Mouse (Mus musculus): Measurements from ENCODE around the gene Gp1bb. TPM values are rescaled to one million over a fixed set of nuclear protein-coding genes. Genes with fewer than 3 reads are reported as not detected.

Gp1bb gene
- total RNA-seq (2014; fragmentation: Nextera tagmentation): not detected in 2 replicates
- 0.11 TPM in 1 of 2 replicates, not detected in the other for total RNA-seq (2017)
- 0.20 and 0.44 TPM in 2 replicates for polyA plus RNA-seq (2012)

DNA sequence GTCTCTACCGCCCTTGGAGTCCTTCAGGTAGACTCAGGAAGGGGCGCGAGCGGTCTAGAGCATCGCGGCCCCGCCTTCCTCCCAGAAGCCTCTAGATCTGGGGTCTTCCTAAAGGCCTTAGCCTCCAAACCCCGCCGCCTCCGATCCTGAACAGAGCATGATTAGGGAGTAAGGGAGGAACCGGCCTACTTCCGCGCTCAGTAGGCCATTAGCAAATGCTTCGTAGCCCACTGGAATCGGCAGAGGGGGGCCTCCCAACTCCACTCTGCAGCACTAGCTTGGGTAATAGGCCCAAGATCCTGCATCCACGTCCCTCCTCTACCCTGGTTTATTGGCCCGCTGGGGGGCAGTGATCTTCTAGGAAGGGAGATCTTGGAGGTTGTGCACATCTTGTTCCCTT is at the start of gene Gp1bb:
Gene Gp1bb, minus strand, starts transcription at position 385 of the 400 bp plus-strand sequence.
- H3K27me3 ChIP-seq (ENCODE audit: insufficient read depth, low read length): peaks cover 41% of the 10 kb centered on the region
- no peaks in the 10 kb centered on the region for H3K36me3 ChIP-seq (replicated peaks)
- no peak within 1 kb of the TSS for H3K4me3 ChIP-seq (ENCODE audit: low read depth, low read length)
- H3K9me3 ChIP-seq (replicated peaks): peaks cover 39% of the 10 kb centered on the region
- ATAC-seq (ENCODE audit: extremely low read depth, insufficient number of reproducible peaks, low FRiP score, poor library complexity, severe bottlenecking) (no peak), DNase-seq (ENCODE audit: low spot score) (no peak)
- peaks cover 14% of the 10 kb centered on the region for H3K4me1 ChIP-seq (ENCODE audit: insufficient read depth, low read depth, low read length)
- TF ChIP-seq POLR2AphosphoS5 (IDR thresholded peaks at IDR 0.05; ENCODE audit: insufficient replicate concordance, low read depth, low read length) (no peak), GATA1 (IDR thresholded peaks at IDR 0.05; ENCODE audit: borderline replicate concordance, low read length) (no peak), TAL1 (conservative IDR thresholded peaks at IDR 0.05; ENCODE audit: low read depth, low read length) (no peak), CTCF (IDR thresholded peaks at IDR 0.05; ENCODE audit: low read depth, low read length) (no peak), GATA2 (IDR thresholded peaks at IDR 0.05; ENCODE audit: borderline replicate concordance, low read depth, low read length) (no peak)

- H3K27me3 ChIP-seq (ENCODE audit: insufficient read depth, low read length): peaks cover 6% of the 10 kb centered on the region
- DNase-seq (ENCODE audit: low spot score): no peak
- ATAC-seq (ENCODE audit: extremely low read depth, insufficient number of reproducible peaks, low FRiP score, poor library complexity, severe bottlenecking): no peak
Measured at GRCm38 (mm10) chr16:18669914-18670313, 47.7 kb upstream of the Gp1bb start.

GRCm38 (mm10) chr16:18658597-18658996 is 36.4 kb upstream of the Gp1bb start:
- ATAC-seq (ENCODE audit: extremely low read depth, insufficient number of reproducible peaks, low FRiP score, poor library complexity, severe bottlenecking): no peak
- DNase-seq (ENCODE audit: low spot score): no peak
- no peaks in the 10 kb centered on the region for H3K4me1 ChIP-seq (ENCODE audit: insufficient read depth, low read depth, low read length)
- H3K36me3 ChIP-seq (replicated peaks): no peaks in the 10 kb centered on the region
- H3K9me3 ChIP-seq (replicated peaks): no peaks in the 10 kb centered on the region
- TF ChIP-seq GATA2 (IDR thresholded peaks at IDR 0.05; ENCODE audit: borderline replicate concordance, low read depth, low read length) (no peak), CTCF (IDR thresholded peaks at IDR 0.05; ENCODE audit: low read depth, low read length) (no peak), GATA1 (IDR thresholded peaks at IDR 0.05; ENCODE audit: borderline replicate concordance, low read length) (no peak), TAL1 (conservative IDR thresholded peaks at IDR 0.05; ENCODE audit: low read depth, low read length) (no peak)
- H3K4me3 ChIP-seq (ENCODE audit: low read depth, low read length): no peak overlapping the region
- no peaks in the 10 kb centered on the region for H3K27me3 ChIP-seq (ENCODE audit: insufficient read depth, low read length)

More at GRCm38 (mm10) chr16:18669914-18670313, 47.7 kb upstream of the Gp1bb start:
- H3K9me3 ChIP-seq (replicated peaks): no peaks in the 10 kb centered on the region
- no peaks in the 10 kb centered on the region for H3K4me1 ChIP-seq (ENCODE audit: insufficient read depth, low read depth, low read length)
- H3K36me3 ChIP-seq (replicated peaks): no peaks in the 10 kb centered on the region
- no peak for TF ChIP-seq CTCF (IDR thresholded peaks at IDR 0.05; ENCODE audit: low read depth, low read length)
- TF ChIP-seq POLR2AphosphoS5 (IDR thresholded peaks at IDR 0.05; ENCODE audit: insufficient replicate concordance, low read depth, low read length): no peak
- no peak for TF ChIP-seq GATA2 (IDR thresholded peaks at IDR 0.05; ENCODE audit: borderline replicate concordance, low read depth, low read length)
- no peak for TF ChIP-seq GATA1 (IDR thresholded peaks at IDR 0.05; ENCODE audit: borderline replicate concordance, low read length)
- no peak for TF ChIP-seq TAL1 (conservative IDR thresholded peaks at IDR 0.05; ENCODE audit: low read depth, low read length)
- H3K4me3 ChIP-seq (ENCODE audit: low read depth, low read length): no peak overlapping the region

DNA sequence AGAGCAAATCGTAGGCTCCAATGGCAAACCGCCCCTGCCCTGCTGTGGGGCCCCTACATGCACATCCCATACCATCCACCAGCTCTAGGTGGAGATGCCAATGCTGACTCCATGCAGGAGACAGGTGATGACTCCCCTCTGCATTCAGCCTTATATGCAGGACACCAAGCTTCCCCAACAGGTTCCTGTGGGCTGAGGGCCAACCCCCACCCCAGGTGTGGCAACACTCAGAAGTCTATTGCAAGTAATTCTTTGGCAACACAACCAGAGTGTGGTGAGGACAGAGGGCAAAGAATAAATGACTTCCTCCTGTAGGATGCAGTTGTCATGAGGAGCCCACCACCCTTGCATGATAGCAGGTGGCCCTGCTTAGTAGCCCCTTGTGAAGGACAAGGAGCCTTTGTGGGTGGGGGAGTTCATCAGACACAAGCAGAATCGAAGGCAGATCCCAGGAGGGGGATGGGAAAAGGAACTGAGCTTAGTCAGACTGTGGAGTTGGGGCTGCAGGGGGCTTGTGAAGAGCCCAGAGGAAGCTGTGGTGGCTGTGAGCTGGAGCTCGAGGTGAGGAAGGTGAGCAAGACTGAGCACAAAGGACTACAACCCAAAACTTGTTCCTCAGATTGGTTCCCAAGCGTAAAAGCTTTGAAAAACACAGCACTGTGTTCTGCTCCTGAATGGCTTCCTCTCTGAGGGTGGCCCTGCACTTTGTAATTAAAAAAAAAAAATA is 33.3 kb upstream of the Gp1bb start:
- Histone ChIP-seq H3K4me3 (ENCODE audit: low read depth, low read length) (no peak overlapping the region), H3K4me1 (ENCODE audit: insufficient read depth, low read depth, low read length) (no peaks in the 10 kb centered on the region), H3K9me3 (replicated peaks) (no peaks in the 10 kb centered on the region), H3K36me3 (replicated peaks) (no peaks in the 10 kb centered on the region), H3K27me3 (ENCODE audit: insufficient read depth, low read length) (no peaks in the 10 kb centered on the region)
- DNase-seq (ENCODE audit: low spot score): no peak
- no peak for TF ChIP-seq GATA2 (IDR thresholded peaks at IDR 0.05; ENCODE audit: borderline replicate concordance, low read depth, low read length)
- TF ChIP-seq POLR2AphosphoS5 (IDR thresholded peaks at IDR 0.05; ENCODE audit: insufficient replicate concordance, low read depth, low read length): no peak
- TF ChIP-seq TAL1 (conservative IDR thresholded peaks at IDR 0.05; ENCODE audit: low read depth, low read length): no peak
- no peak for TF ChIP-seq GATA1 (IDR thresholded peaks at IDR 0.05; ENCODE audit: borderline replicate concordance, low read length)
- no peak for TF ChIP-seq CTCF (IDR thresholded peaks at IDR 0.05; ENCODE audit: low read depth, low read length)
- no peak for ATAC-seq (ENCODE audit: extremely low read depth, insufficient number of reproducible peaks, low FRiP score, poor library complexity, severe bottlenecking)

- H3K36me3 ChIP-seq (replicated peaks): no peaks in the 10 kb centered on the region
- no peak for DNase-seq (ENCODE audit: low spot score)
- ATAC-seq (ENCODE audit: extremely low read depth, insufficient number of reproducible peaks, low FRiP score, poor library complexity, severe bottlenecking): no peak
- TF ChIP-seq GATA1 (IDR thresholded peaks at IDR 0.05; ENCODE audit: borderline replicate concordance, low read length): no peak
- TF ChIP-seq CTCF (IDR thresholded peaks at IDR 0.05; ENCODE audit: low read depth, low read length): no peak
- no peak for TF ChIP-seq POLR2AphosphoS5 (IDR thresholded peaks at IDR 0.05; ENCODE audit: insufficient replicate concordance, low read depth, low read length)
- no peak for TF ChIP-seq GATA2 (IDR thresholded peaks at IDR 0.05; ENCODE audit: borderline replicate concordance, low read depth, low read length)
- TF ChIP-seq TAL1 (conservative IDR thresholded peaks at IDR 0.05; ENCODE audit: low read depth, low read length): no peak
- no peaks in the 10 kb centered on the region for H3K9me3 ChIP-seq (replicated peaks)
- no peaks in the 10 kb centered on the region for H3K27me3 ChIP-seq (ENCODE audit: insufficient read depth, low read length)
- no peak overlapping the region for H3K4me3 ChIP-seq (ENCODE audit: low read depth, low read length)
- H3K4me1 ChIP-seq (ENCODE audit: insufficient read depth, low read depth, low read length): no peaks in the 10 kb centered on the region
Measured at GRCm38 (mm10) chr16:18653290-18654160, 31.3 kb upstream of the Gp1bb start.

DNA sequence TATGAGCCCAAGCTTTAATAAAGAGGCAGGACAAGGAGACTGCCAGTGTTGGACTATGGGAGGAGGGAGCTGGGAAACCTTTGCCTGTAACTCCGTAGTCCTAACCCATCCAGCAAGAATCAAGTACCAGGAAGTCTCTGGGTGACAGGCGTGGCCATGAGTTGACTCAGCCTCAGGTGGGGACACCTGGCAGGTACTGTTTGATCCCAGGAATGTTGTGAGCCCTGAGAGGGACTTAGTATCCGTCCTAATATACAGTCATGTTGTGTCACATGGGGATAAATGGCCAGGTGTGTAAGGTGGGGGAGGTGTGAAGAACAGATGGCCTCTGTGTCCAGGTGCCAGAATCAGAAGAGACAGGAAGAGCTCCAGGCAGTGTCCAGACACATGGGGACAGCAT is 26.9 kb upstream of the Gp1bb start:
- no peak for ATAC-seq (ENCODE audit: extremely low read depth, insufficient number of reproducible peaks, low FRiP score, poor library complexity, severe bottlenecking)
- Histone ChIP-seq H3K36me3 (replicated peaks) (no peaks in the 10 kb centered on the region), H3K27me3 (ENCODE audit: insufficient read depth, low read length) (peaks cover 5% of the 10 kb centered on the region; the same call in 1 of the 2 replicates), H3K4me1 (ENCODE audit: insufficient read depth, low read depth, low read length) (no peaks in the 10 kb centered on the region), H3K4me3 (ENCODE audit: low read depth, low read length) (no peak overlapping the region), H3K9me3 (replicated peaks) (no peaks in the 10 kb centered on the region)
- no peak for TF ChIP-seq TAL1 (conservative IDR thresholded peaks at IDR 0.05; ENCODE audit: low read depth, low read length)
- no peak for TF ChIP-seq GATA1 (IDR thresholded peaks at IDR 0.05; ENCODE audit: borderline replicate concordance, low read length)
- no peak for TF ChIP-seq GATA2 (IDR thresholded peaks at IDR 0.05; ENCODE audit: borderline replicate concordance, low read depth, low read length)
- TF ChIP-seq POLR2AphosphoS5 (IDR thresholded peaks at IDR 0.05; ENCODE audit: insufficient replicate concordance, low read depth, low read length): no peak
- TF ChIP-seq CTCF (IDR thresholded peaks at IDR 0.05; ENCODE audit: low read depth, low read length): no peak
- no peak for DNase-seq (ENCODE audit: low spot score)
